Mouse (Mus musculus) embryonic fibroblast, embryonic 13.5 days (primary cell): ENCODE results near the gene Cald1.

ENCODE experiments used
- CTCF ChIP-seq: IDR thresholded peaks from 2 replicates; pipeline ENCODE4 v1.5.1; 2011; ENCODE audit warnings: mild to moderate bottlenecking, control low read depth, low read length, moderate library complexity, borderline replicate concordance; ENCODE audit not compliant: insufficient read depth
- POLR2A ChIP-seq: IDR thresholded peaks from 2 replicates; pipeline ENCODE4 v1.6.1; 2011; ENCODE audit warnings: low read depth, mild to moderate bottlenecking, control low read depth, low read length, moderate library complexity

DNA sequence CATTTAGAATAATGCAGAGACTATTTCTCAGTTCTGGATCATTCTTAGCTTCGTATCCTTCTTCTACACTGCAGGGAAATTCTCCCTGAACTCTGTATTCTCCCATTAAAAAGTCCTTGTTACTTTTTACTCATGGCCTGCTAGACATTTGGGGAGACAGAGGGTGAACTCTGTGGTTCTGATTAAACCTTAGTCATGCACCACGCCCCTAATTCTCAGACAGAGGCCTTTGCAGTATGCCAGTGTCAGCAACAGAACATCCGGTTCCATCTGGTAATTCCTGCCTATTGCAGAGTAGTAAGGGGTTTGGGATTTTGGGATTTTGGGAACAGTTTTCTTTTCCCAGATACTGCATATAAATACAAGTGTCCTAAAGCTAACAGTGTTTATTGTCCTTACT, 198.6 kb downstream of the Cald1 start:
- TF ChIP-seq CTCF (no peak), POLR2A (no peak)
